Mouse (Mus musculus) right cerebral cortex, postnatal 14 days (tissue): Measurements from ENCODE around the gene Zmynd12.

Experiments used
- DNase-seq: peaks from one replicate; pipeline ENCODE4 v3.0.0; 2022

Gene Zmynd12

DNA sequence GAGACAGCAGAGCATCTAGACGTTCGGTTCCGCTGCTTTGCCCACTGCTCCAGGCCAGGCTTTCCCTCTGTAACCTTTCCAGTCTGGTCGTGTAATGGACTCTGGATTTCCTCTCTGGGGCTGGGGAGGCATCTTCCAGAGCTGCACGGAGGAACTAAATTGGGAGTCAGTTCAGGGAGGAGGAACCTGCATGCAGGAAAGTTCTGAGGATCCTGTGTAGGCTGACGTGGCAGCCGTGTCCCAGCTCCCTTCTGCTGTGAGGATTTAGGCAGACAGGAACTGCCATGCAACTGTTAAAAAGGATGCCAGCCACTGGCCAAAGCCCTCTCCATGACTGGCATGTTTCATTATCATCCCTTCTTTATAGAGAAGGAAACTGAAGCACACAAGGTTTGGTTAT, 27.8 kb downstream of the Zmynd12 start:
- DNase-seq: no peak

DNA sequence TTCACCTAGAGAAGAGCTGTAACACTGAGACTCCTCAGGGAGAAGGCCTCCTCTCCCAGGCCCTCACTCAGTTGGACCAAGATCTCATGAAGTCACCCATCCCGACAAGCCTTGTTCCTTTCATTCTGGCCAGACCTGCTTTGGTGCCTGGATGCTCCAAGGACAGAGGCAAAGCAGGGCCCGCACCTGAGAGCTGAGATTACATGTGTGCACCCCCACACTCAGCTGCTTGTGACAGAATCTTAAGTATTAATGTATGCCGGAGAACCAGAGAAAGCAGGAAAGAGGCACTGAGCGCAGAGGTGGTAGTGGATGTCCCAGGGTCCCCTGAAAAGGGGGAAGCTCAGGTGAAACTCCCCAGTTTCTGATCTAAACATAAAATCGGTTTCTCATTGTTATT, 30.5 kb downstream of the Zmynd12 start:
- DNase-seq: no peak

DNA sequence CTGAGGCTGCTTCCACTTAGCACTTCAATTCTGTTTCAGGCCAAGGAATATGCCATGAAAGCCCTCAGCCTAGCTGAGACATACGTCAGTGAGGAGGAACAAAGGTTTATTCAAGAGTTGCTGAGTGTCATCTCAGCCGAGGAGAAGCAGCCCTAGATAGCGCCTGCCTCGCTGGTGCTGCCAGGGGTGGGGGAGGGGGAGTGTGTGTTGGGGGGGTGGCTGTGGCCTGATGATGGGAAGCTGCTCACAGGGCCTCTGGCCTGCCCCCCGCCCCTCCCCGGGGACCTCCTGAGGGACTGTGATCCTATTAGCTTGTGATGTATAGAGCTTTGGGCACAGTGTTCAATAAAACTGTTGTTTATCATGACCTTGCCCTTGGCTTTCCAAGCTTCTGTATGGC, 30.9 kb downstream of the Zmynd12 start:
- no peak for DNase-seq

DNA sequence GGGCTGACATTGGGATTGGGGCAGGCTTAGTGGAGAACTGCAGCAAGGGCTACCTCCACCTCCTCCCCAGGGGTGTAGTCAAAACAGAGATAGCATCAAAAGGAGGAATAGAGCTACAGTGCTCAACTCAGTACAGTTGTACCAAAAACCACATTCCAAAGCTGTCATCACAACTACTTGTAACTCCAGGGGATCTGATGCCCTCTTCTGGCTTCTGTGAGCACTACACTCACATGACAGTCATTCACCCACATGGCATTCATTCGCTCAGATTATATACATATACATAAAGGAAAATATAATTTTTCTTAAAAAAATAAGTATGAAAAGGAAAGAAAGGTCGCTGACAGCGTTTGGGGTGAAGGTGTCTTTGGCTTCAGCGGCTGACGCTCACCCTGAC, 37.7 kb downstream of the Zmynd12 start:
- peak; percentile 47 for DNase-seq

DNA sequence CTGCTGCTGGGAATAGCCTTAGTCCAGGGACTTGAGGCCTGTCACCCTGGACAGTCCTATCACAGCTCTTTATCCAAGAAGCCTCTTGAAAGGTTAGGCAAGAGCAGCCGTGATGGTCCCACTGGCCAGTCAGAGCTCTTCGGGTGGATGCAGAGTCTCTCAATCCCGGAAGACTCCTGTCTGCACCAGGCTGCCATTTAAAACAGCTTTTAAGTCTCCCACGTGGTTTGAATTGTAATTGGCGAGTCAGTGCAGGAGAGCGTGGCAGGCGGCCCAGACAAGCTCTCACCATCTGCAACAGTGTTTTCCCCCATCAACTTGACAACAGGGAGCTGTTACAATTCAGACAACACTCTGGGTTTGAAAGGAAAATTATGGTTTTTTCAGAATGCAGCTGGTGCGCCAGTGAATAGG, 38.1 kb downstream of the Zmynd12 start:
- DNase-seq: peak; percentile 74

DNA sequence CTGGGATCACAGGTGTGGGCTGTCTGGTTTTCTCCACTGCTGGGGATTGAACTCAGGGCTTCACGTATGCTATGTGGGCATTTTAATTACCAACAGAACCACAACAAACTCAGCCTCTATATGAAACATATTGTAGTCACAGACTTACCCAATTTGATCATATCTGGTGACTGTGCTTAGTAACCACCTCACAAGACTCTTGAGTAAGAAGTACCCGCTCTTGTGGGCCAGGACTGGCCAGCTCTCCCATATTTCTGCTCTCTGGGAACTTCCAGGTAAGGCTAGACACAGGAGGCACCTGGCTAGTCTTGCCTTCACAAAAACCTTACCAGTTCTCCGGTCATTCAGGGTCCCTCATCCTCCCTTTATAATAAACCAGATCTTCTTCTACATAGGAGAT, 39.8 kb downstream of the Zmynd12 start:
- no peak for DNase-seq

DNA sequence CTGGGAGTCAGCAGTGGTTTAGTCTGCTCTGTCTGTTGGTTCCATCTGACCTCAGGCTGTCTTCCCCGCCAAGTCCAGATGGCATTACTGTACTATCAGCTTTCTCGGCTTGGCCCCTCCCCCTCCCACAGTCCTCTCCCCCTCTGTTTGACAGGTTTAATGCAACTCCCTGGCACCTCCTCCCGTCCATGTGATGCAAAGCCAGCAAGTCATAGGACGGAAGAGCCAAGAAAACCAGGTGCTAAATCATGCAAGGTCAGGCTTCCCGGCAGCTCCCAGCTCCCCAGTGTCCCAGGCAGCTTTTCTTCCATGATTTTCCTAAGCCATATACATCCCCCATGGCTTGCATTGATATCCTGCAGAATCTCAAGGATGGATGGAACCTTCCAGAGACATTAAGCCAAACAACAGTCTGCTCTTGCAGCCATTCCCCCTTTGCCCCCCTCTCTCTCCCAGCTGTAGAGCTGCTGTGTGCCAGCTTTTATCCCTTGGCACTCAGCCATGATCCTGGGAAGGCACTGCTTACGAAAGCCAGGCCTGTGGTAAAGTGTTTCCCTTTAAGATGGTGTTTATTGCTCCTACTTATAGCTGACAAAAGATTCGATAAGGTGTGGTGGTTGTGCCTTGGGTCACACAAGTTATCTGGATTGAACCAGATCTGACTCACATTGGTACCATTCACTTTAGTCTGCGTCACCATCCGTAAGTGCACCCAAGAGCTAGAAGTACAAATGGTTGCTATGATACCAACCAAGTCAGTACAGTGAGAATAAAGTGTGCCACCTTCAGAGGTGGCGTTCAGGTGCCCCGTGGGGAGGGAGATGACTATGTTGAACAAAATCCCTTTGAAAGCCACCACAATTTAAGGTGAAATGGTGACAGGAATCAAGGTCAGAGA, 40.5 kb downstream of the Zmynd12 start:
- peak; percentile 45 for DNase-seq

DNA sequence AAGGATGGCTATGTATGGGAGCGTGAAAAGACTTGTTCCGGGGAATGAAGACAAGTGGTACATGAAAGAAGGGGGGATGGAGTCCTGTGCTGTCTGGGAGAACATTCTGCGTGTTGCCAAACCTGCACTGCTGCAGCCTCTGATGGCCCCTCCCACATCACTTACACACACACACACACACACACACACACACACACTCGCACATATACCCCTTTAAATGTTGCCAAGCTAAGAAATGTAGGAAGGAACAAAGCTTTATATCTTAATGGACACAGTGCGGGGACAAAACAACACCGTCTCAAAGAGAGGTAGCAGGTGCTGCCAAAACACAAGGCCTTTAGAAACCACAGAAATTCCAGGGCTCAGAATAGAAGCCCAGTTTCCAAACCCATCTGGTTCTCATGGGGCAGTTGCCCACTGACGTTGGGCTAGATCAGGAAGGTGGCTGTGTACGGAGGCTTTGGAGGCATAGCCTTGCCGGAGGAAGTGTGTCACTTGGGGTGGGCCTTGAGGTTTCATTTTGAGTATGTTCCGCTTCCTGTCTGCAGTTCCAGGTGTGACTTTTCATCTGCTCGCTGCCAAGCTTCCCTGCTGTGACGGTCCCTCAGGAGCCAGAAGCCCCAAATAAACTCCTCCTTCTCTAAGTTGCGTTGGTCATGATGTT, 41.3 kb downstream of the Zmynd12 start:
- DNase-seq: no peak

DNA sequence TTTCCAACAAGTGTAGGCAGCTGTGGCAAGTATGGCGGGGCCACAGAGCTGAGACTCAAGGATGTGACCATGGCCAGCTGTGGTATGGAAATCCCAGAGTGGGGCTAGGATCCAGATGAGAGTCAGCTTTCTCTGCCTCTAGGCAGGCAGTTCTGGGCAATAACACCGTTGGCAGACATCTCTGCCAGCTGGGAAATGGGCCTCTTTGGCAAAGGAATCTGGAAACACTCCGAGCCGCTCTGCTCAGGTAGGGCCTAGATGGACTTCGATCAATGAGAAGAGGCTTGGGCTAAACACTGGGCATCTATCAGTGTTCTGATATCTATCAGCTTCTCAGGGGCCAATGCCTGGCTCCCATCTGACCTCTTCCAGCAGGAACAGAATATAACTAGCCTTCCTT, 43.2 kb downstream of the Zmynd12 start:
- DNase-seq: no peak

DNA sequence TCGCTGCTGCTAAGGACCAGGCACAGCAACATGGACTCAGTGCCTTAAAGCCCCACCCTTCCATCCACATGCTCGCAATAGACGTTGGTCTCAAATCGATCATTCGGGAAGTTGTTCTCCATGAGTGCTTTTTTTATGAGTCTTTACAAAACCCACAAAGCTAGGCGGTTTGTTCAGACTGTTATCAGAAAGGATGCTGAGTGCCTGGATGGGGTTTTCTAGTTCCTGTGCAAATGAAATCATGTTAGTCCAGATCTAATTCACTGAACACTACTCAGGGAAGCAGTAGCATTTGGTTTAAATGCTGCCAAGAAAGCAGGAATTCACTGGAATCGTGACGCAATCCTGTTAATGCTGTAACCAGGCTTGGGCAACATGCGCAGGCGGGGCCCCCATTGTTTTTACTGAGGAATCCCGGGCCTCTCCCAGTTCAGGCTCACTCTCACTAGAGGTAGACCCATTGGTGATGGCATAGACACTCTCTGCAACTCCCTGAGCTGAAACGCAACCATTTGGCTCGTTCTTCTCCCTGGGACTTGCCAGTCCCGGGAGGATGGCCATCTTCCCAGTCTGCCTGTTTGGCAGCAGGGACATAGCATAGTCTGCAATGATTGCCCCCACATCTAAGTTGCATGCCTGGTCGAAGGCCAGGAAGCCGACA, 45.2 kb downstream of the Zmynd12 start:
- no peak for DNase-seq

DNA sequence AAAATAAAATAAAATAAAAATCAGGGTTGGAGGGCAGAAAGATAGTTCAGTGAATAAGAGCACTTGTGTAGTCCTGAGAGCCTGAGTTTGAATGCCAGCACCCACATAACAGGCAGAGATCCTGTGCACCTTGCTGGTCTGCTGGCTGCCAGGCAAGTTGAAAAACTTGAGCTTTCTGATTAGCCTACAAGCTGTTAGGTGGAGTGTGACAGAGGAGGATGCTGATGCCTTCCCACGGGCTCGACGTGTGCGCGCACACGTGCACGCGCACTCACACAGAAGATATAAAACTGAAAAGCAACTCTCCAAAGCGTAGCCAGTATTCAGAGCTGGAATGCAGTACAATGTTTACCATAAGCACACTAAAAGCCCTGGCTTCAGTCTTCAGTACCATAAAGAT, 49.9 kb downstream of the Zmynd12 start:
- no peak for DNase-seq

DNA sequence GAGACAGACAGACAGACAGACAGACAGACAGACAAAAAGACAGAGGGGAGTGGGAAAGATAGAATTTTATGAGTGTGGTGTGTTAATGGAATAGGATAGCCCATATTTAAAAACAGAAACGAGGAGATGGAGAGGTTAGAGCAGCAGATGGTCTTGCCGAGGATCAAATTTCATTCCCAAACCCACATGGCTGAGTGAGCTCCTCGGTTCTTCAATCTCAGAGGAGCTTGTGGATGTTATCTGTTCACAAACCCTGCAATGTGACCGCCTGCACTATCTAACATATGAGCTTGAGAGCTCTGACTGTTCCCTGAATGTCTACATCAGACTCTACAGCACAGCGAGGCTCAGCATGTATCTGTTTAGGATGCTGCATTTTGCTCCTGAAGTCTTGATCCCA, 50.5 kb downstream of the Zmynd12 start:
- no peak for DNase-seq

DNA sequence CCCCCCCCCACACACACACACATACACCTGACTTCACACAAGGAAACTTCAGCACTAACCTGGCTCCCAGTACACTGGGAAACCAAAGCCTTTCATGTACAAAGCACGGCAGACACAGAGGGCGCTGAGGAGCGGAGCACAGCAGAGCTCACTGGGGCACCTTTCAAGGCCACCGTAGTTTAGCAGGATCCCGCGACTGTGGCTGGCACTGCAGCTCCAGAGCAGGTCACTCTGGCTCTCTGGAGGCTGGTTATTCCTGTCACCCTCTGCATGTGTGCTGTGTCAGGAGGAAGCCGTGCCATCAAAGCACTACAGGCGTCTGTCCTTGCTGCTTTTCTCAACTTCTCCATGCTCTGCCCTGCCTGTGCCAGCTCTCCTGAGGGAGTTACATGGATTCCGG, 60.4 kb downstream of the Zmynd12 start:
- no peak for DNase-seq

DNA sequence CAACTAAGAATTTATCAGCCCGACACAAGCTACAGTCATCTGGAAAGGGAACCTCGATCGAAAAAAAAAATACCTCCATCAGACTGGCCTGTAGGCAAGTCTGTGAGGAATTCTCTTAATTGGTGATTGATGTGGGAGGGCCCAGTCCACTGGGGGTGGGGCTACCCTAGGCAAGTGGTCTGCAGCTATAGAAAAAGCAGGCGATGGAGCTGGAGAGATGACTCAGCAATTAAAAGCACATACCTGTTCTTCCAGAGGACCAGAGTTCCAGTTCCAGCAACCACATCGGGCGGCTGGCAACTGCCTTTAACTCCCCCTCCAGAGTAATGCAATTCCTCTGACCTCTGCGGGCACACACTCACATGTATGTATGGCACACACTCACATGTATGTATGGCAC, 62.3 kb downstream of the Zmynd12 start:
- DNase-seq: no peak

DNA sequence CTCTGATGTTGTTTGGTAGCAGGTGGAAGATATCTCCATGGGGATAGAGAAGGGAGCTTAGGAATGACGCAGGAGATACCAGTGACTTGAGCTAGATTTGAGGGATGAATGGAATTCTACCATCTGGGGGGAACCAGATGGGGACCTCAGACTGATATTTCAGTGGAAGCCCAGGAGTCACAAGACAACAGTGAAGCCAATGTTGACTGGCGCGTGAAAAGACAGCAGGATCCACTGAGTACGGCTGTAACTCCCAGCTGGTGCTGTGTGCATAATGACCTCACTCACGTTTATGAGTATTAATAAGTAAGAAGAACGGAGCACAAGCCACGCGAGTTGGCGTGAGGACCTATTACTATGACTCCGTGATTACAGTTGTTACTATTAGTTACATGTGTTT, 67.1 kb downstream of the Zmynd12 start:
- no peak for DNase-seq

DNA sequence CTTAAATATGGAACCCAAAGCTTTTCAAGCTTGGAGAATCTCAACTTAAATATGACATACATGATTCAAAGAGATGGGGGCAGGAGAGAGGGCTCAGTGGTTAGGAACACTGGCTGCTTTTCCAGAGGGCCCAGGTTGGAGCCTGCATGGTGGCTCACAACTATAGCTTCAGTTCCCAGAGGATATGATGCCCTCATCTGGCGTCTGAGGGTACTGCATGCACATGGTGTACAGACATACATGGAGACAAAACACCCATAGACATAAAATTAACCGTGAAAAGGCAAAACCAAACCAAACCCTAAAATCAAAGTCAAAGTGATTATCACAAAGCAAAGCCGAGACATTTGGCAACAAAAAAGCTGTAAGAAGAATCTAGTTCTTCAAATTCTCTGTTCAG, 68.2 kb downstream of the Zmynd12 start:
- DNase-seq: peak; percentile 77

DNA sequence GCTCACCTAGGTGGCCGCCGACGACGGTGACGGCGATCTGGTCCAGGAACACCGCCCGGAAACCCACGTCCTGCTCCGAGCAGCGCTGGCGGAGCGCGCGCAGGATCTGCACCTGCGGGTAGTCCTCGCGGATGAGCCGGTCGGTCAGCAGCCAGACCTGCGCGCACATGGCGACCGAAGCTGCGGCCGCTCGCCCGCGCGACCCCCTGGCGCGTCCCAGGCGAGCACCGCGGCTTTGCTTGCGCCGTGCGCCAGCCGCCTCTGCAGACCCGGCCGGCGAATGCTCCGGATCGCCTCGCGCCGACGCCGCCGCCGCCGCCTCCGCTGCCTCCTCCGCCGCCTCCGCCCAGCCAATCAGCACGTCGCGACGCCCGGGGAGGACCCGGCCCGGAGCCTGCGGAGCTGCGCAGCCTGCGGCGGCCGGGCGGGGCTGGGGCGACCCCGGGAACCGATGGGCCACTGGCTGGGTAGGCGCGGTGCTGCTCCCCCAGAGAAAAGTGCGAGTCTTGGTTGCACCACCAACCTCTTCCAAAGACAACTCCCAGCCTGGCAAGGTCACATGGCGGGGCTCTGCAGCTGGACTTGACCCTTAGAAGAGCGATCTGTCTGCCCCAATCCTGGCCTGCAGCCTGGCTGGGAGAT, 69.8 kb downstream of the Zmynd12 start, which contains the start of gene Rimkla:
TSS of gene Rimkla (minus strand) at position 338 of the 642 bp plus-strand sequence.
- DNase-seq: peak; percentile 64

DNA sequence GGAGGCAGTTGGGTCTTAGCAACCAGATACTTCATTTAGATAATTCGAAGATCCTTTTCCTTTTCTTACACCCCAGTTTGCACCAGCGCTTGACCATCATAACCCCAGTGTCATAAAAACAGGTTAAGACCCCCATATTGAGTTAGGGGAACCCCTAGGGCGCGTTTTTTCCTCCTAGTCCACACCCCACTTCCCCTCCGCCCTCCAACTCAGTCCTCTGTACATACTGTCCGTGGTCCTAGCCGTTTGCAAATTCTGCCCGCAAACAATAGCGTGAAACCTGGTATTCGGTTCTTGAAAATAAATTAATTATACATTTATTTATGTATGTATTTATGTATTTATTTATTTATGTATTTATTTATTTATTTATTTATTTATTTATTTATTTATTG, 70.3 kb downstream of the Zmynd12 start:
- no peak for DNase-seq

DNA sequence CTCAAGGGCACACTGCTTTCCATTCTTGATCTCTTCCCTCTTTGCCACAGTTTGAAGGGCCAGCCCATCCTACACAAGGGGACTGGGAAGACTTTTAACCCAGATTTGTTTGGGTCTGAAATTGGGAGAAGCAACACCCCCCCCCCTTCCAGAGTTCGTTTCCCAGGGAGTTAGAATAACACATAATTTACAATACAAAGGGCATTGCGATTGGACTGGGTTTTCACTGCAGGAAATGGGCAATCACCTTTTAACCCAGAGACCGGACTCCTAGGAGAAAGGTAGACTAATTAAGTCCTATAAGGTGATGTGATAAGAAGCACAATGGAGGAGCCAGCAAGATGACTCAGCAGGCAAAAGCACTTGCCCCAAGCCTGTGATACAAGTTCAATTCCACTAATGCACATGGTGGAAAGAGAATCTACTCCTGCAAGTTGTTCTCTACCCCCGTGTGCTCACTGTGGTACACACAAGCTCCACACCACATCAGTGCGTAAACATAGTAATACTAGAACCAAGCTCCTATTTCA, 75.8 kb downstream of the Zmynd12 start:
- DNase-seq: no peak

DNA sequence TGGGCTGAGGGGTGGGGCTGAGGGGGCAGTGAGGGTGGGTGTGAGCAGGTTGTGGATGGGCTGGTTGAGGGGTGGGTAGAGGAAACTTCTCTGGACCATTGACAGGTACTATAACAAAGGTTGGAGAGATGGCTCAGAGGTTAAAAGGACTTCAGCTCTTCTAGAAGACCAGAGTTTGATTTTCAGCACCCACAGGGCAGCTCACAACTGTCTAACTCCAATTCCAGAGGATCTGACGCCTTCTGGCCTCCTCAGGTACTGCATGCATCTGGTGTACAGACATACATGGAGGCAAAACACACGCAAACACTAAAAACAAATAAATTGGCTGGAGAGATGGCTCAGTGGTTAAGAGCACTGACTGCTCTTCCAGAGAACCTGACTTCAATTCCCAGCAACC, 89.0 kb downstream of the Zmynd12 start:
- no peak for DNase-seq

DNA sequence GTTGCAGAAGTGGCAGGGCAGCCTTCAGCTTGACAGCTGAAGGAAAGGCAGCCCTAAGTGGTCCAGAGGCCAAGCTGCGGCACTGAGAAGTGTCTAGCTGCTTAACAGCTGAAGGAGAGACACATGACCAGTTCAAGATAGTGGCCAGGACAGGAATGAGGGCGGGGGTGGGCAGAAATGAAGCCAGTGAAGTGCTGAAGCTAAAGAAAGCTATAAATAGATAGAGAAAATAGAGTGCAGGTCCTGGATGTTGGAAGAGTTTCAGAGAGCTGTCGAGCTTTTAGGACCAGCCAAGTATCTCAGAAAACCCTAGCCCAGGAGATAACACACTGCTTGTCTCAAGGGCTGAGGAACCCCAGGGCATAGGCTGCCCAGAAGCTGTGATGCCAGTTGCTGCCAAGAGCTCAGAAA, 90.1 kb downstream of the Zmynd12 start:
- DNase-seq: no peak
